Mouse (Mus musculus) hindbrain, postnatal 0 days (tissue): ENCODE data around the gene Mtfr1l. TPM values are rescaled to one million over a fixed set of nuclear protein-coding genes. Genes with fewer than 3 reads are reported as not detected.

Source experiments
- ATAC-seq: fragments of 200-750 bp; cut with Nextera tagmentation; 2 replicates; pipeline ENCODE4 v1.8.0; 2017; ENCODE audit warnings: mild to moderate bottlenecking, moderate TSS enrichment, moderate library complexity
- DNase-seq: peaks from one replicate; pipeline ENCODE4 v3.0.0-alpha.2; 2015; ENCODE audit warnings: low spot score
- H3K27ac ChIP-seq: fragments of 300-500 bp; sonication (generic); 2 replicates; pipeline ENCODE4 v1.5.1; 2014; ENCODE audit warnings: mild to moderate bottlenecking
- H3K27me3 ChIP-seq: fragments of 300-500 bp; sonication (generic); 2 replicates; pipeline ENCODE4 v1.6.1; 2014; ENCODE audit warnings: low read length, mixed read lengths; ENCODE audit not compliant: insufficient read depth
- H3K36me3 ChIP-seq: fragments of 300-500 bp; sonication (generic); 2 replicates; pipeline ENCODE4 v1.6.1; 2014; ENCODE audit warnings: low read length, mixed read lengths; ENCODE audit not compliant: insufficient read depth
- H3K4me1 ChIP-seq: fragments of 300-500 bp; sonication (generic); 2 replicates; pipeline ENCODE4 v1.6.1; 2014; ENCODE audit warnings: antibody characterized with exemption, low read length, mixed read lengths; ENCODE audit not compliant: insufficient read depth
- H3K4me2 ChIP-seq: fragments of 300-500 bp; sonication (generic); 2 replicates; pipeline ENCODE4 v1.6.1; 2014; ENCODE audit warnings: low read depth, mild to moderate bottlenecking, low read length, moderate library complexity, mixed read lengths
- H3K4me3 ChIP-seq: fragments of 300-500 bp; sonication (generic); 2 replicates; pipeline ENCODE4 v1.5.1; 2014; ENCODE audit warnings: low read length
- H3K9ac ChIP-seq: fragments of 300-500 bp; sonication (generic); replicated peaks from 2 replicates; pipeline ENCODE4 v1.6.1; 2014; ENCODE audit warnings: mild to moderate bottlenecking, low read length, moderate library complexity, mixed read lengths
- H3K9me3 ChIP-seq: fragments of 300-500 bp; sonication (generic); 2 replicates; pipeline ENCODE4 v1.6.1; 2016; ENCODE audit warnings: low read length, mixed read lengths
- CTCF ChIP-seq: IDR thresholded peaks from 2 replicates; pipeline ENCODE4 v1.5.1; 2016; ENCODE audit warnings: antibody characterized with exemption, control low read depth, low read depth
- WGBS: fragments of 180-500 bp; shearing (Covaris S2); extraction: QIAGEN DNeasy Blood & Tissue Kit; methylation state at CpG from one replicate; pipeline ENCODE4 v1.1.7; 2014; 5-methylcytosine and 5-hydroxymethylcytosine counted together
- polyA plus RNA-seq: library from polyadenylated mRNA; unstranded; fragments of >200 nt; fragmentation: Nextera tagmentation; extraction: Ambion mirVana; gene quantifications from 2 replicates; pipeline ENCODE4 v1.2.1, GENCODE M21; 2015
- total RNA-seq: library from RNA; depleted of rRNA; stranded (reverse); fragments of >200 nt; gene quantifications from 2 replicates; pipeline ENCODE4 v1.2.3, GENCODE M21; 2014

Gene Mtfr1l
- total and polyA plus RNA-seq, 2 experiments from 2014 or later, result 133 to 182 TPM

- Histone ChIP-seq H3K9me3 (no peaks in the 10 kb centered on the region), H3K9ac (peak overlapping the region; percentile 89), H3K27me3 (no peaks in the 10 kb centered on the region), H3K4me3 (peak overlapping the region; percentile 96), H3K36me3 (peaks cover 16% of the 10 kb centered on the region), H3K27ac (peak overlapping the region; percentile 92), H3K4me2 (peak overlapping the region; percentile 96), H3K4me1 (peaks cover 19% of the 10 kb centered on the region)
- WGBS, result 2% methylated on average over 57 of the region's 57 CpGs
- DNase-seq (peak; percentile 72), ATAC-seq (no peak; the same call in 1 of the 2 replicates)
- TF ChIP-seq CTCF, result no peak
Observed at GRCm38 (mm10) chr4:134534124-134534886, 882 bp downstream of the Mtfr1l start.

- Histone ChIP-seq H3K9me3 (no peaks in the 10 kb centered on the region), H3K27me3 (no peaks in the 10 kb centered on the region), H3K4me1 (peaks cover 14% of the 10 kb centered on the region), H3K27ac (0 out of 2 replicates have a peak overlapping the region, but pooled peaks have one; percentile 92), H3K9ac (peak overlapping the region; percentile 89; the same call in 1 of the 2 replicates), H3K4me3 (no peak overlapping the region), H3K4me2 (peak overlapping the region; percentile 96), H3K36me3 (peaks cover 25% of the 10 kb centered on the region)
- DNase-seq, result no peak
- 78% methylated on average over 4 of the region's 4 CpGs for WGBS
- no peak for TF ChIP-seq CTCF
- ATAC-seq, result no peak
Observed at GRCm38 (mm10) chr4:134533421-134533820, 1.8 kb downstream of the Mtfr1l start.

- no peak for ATAC-seq
Observed at GRCm38 (mm10) chr4:134532928-134533327, 2.3 kb downstream of the Mtfr1l start.

GRCm38 (mm10) chr4:134526220-134526619, 9.0 kb downstream of the Mtfr1l start:
- Histone ChIP-seq H3K9ac (no peak overlapping the region), H3K4me2 (no peak overlapping the region), H3K4me3 (no peak overlapping the region), H3K27me3 (no peaks in the 10 kb centered on the region), H3K27ac (no peak overlapping the region), H3K36me3 (peaks cover 55% of the 10 kb centered on the region), H3K9me3 (no peaks in the 10 kb centered on the region), H3K4me1 (no peaks in the 10 kb centered on the region)
- TF ChIP-seq CTCF, result no peak
- no peak for ATAC-seq
- 78% methylated on average over 5 of the region's 5 CpGs for WGBS
- no peak for DNase-seq

More at GRCm38 (mm10) chr4:134532928-134533327, 2.3 kb downstream of the Mtfr1l start:
- H3K27me3 ChIP-seq, result no peaks in the 10 kb centered on the region
- no peak overlapping the region for H3K4me3 ChIP-seq
- no peak overlapping the region for H3K9ac ChIP-seq
- no peak for DNase-seq
- no peak overlapping the region for H3K4me2 ChIP-seq
- no peak for TF ChIP-seq CTCF
- no peak overlapping the region for H3K27ac ChIP-seq
- H3K36me3 ChIP-seq, result peaks cover 29% of the 10 kb centered on the region
- no peaks in the 10 kb centered on the region for H3K9me3 ChIP-seq
- H3K4me1 ChIP-seq, result peaks cover 14% of the 10 kb centered on the region
- 87% methylated on average over 4 of the region's 4 CpGs for WGBS

- no peak overlapping the region for H3K4me2 ChIP-seq
- ATAC-seq (no peak), DNase-seq (no peak)
- no peak overlapping the region for H3K9ac ChIP-seq
- H3K27me3 ChIP-seq, result no peaks in the 10 kb centered on the region
- H3K4me1 ChIP-seq, result no peaks in the 10 kb centered on the region
- TF ChIP-seq CTCF, result no peak
- WGBS, result 57% methylated on average over 5 of the region's 5 CpGs
- H3K36me3 ChIP-seq, result peaks cover 55% of the 10 kb centered on the region
- H3K27ac ChIP-seq, result no peak overlapping the region
- no peak overlapping the region for H3K4me3 ChIP-seq
- no peaks in the 10 kb centered on the region for H3K9me3 ChIP-seq
Observed at GRCm38 (mm10) chr4:134525806-134526205, 9.4 kb downstream of the Mtfr1l start.

- TF ChIP-seq CTCF, result no peak
- H3K4me3 ChIP-seq, result no peak overlapping the region
- peaks cover 31% of the 10 kb centered on the region; the same call in 1 of the 2 replicates for H3K36me3 ChIP-seq
- no peaks in the 10 kb centered on the region for H3K27me3 ChIP-seq
- 89% methylated on average over 4 of the region's 4 CpGs for WGBS
- H3K27ac ChIP-seq, result no peak overlapping the region
- H3K4me1 ChIP-seq, result no peaks in the 10 kb centered on the region
- H3K4me2 ChIP-seq, result no peak overlapping the region
- H3K9me3 ChIP-seq, result no peaks in the 10 kb centered on the region
- H3K9ac ChIP-seq, result no peak overlapping the region
- no peak for DNase-seq
- ATAC-seq, result no peak
Observed at GRCm38 (mm10) chr4:134523447-134523846, 11.7 kb downstream of the Mtfr1l start.

- DNase-seq, result no peak
- no peak for TF ChIP-seq CTCF
- no peak overlapping the region for H3K4me2 ChIP-seq
- no peaks in the 10 kb centered on the region for H3K36me3 ChIP-seq
- no peak overlapping the region for H3K27ac ChIP-seq
- no peak overlapping the region for H3K4me3 ChIP-seq
- H3K4me1 ChIP-seq, result no peaks in the 10 kb centered on the region
- H3K27me3 ChIP-seq, result no peaks in the 10 kb centered on the region
- no peak overlapping the region for H3K9ac ChIP-seq
- ATAC-seq, result no peak
- H3K9me3 ChIP-seq, result no peaks in the 10 kb centered on the region
Observed at GRCm38 (mm10) chr4:134519281-134519680, 15.9 kb downstream of the Mtfr1l start.
